Mouse (Mus musculus): ENCODE data around the gene Rbm15.

DNA sequence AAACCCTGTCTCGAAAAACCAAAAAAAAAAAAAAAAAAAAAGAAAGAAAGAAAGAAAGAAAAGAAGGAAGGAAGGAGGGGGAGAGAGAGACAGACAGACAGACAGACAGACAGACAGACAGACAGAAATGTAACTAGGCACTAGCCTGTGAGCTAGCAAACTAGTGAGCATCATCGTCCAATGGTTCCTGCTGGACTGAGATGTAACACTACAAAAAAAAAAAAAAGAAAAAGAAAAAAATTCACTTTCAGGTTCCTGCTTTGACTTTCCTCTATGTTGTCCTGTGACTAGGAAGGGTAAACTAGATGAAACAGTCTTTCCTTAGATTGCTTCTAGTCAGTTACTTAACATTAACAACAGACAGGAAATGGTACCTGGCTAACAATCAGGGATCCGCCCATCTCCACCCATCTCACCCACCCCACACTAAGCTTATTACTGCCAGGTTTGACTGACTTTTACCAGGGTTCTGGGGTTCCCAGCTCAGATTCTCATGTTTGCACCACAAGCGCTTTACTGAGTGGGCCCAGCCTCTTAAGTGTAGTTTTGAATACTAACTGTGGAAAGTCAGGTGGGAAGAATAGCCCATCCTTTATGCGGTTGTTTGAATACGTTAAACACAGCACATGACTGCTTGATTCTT, 22.3 kb upstream of the Rbm15 start:
- no peak for TF ChIP-seq ZC3H11A (IDR thresholded peaks at IDR 0.05; ENCODE audit: borderline replicate concordance, low read depth, low read length)
- no peak for TF ChIP-seq MAFK (IDR thresholded peaks at IDR 0.05; ENCODE audit: insufficient read depth, low read depth, low read length)
